Mouse (Mus musculus) heart, postnatal 4 days (tissue): Measurements from ENCODE around the gene Galnt2. TPM values are rescaled to one million over a fixed set of nuclear protein-coding genes. Genes with fewer than 3 reads are reported as not detected.

Source experiments
- DNase-seq: peaks from one replicate; pipeline ENCODE4 v3.0.0; 2021
- total RNA-seq, 2 experiments: library from RNA; stranded (reverse); gene quantifications; 2 replicates each; pipeline ENCODE4 v1.2.3; 2021

Gene Galnt2
- total RNA-seq, 2 experiments from 2014 or later, result 47.2 to 52.9 TPM

DNA sequence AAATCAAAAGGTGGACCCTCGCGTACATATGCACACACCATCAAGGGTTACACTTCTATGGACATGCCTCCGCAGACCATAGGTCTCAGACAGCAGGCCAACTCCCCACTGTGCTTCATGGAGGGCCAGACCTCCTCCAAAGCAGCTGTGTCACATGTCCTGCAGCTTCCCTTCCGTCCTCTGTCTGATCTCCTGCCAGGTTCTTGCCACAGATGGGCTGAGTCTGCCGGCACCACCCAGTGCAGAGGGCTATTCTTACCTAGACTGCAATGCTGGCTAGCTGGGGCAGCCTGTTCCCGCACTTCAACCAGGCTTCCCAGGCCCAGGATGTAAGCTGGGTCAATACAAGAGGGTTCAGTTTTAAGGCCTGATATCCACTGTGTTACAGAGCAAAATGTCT lies 144.0 kb downstream of the Galnt2 start:
- peak; percentile 45 for DNase-seq

DNA sequence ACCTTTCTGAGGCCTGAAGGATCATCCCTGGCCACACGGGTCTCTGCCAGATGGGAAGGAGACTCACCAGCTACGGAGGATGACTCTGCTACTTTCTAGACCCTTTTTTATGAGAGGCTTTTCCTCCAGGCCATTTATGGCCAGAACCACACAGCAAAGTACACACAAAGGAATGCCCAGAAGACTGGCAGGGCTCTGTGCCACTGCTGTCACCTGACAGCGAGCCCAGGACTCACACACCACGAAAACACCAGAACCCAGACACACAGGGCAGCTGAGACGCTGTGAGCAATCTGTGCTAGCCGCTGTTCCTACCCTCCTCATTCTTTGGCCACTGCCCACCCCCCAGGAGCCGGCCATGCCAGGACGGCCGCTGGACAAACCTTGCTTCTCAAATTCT lies 144.5 kb downstream of the Galnt2 start:
- DNase-seq, result peak; percentile 41

DNA sequence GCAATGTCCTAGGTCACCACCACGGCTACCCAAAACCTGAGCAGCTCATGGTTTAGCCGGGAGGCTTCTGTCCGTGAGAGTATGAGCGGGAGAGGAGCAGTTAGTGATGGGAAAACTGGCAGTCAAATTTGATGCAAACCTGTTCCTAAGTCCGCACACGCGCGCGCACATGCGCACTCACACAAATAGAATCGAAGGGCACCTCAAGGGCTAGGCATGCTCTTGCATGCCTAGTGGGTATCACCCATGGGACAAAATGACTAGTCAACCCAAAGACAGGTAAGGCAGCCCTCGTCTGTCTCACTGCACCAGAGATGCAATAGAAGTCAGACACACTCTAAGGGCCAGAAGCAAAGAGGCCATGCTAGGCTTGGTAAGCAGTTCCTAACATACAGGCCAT lies 145.2 kb downstream of the Galnt2 start:
- DNase-seq, result no peak

DNA sequence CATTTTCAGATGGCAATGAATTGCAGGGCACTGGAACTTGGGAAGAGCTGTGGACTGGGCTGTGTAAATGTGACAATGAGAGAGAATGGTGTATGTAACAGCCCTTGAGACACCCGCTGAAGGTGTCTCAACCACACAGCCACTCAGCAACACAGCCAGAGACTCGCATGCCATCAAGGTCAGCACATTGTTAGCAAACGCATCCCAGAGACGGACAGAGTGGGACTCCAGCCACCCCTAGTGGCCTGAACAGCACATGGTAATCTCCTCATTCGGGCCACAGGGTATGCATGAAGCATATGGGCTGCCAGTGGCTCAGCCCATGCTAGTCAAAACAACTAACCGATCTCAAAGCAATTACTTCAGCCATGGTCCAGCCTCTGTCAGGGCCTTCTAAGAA lies 148.1 kb downstream of the Galnt2 start:
- no peak for DNase-seq

DNA sequence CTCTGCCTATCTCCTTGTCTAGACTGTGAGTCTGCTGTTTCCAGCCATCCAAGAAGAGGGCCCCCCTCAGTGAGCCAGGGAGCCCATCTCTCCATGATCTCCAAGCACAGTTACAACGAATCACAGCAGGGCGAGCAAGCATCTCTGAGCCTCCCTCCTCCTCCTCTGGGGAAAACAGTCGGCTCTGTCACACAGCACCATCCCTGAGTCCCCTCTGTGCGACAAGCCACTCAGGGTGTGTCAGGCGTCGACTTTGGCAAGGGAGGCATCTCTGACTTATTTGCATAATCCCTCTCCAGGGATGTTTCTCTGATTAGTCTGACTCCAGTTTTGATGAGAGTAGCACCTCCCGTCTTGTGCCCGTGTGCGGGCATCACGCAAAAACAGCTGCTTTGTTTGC lies 151.0 kb downstream of the Galnt2 start:
- DNase-seq, result no peak

DNA sequence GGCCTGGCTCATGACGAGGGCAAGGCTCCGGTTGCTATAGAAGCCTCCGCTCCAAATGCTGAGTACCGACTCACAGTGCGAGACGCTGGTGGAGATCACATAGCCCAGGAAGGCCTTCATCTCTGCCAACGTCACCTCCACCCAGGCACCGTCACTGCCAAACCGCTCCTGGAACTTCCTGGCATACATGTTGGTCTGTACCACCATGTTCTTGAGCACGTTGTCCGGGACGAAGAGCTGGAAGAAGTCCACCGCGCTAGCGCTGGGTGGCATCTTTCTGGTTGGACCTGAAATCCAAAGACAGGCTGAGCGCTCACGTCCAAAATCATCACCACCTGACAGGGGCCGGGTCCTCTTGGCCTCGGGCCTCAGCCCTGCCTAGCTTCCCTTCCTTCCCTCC lies 153.1 kb downstream of the Galnt2 start:
- DNase-seq, result no peak

DNA sequence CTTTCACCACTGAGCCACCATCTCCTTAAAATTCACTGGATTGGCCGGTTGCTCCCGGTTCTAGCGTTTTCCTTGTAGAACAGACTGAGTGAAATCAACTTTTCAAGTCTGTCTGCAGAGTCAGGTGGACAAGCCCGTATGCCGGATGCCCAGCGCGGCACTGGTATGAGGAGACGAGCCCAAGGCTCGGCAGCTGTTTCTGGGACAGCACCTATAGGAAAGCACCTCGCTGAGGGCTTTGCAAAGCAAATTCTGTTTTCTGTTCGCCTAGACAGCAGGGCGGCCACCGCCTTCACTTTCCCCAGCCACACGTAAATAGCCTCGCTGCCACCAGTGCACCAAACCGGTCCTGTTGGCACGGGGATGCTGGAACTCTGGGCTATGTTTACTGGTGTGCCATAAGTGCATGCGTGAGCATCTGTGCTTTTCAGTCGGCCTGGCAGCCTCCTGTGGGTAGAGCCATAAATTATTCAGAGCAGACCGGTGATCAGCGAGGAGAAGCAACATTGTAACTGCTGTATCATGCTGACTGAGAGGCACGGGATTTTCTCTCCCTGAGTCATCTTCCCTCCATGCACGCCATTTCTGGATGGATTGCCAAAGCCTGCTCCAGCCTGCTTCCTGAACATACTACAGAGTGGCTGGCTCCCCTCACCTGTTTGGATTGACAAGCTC lies 155.2 kb downstream of the Galnt2 start:
- no peak for DNase-seq

DNA sequence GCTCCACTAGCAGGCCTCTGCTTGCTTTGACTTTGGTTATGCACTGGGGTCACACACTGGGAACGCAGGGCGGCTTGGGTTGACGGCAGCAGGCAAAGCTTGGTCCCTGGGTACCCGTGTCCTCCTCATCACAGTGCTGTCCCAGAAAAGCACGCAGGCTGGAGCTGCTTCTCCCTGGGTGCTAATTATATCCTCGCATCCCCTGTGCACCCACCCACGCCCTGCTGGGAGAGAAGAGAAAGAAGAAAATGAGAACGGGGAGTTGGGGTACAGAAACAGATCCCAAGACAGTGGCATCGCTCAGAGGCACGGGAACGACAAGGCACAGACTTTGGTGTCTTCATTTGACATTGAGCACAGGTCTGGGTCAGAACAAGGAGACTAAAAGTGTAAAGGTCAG lies 158.3 kb downstream of the Galnt2 start:
- no peak for DNase-seq

DNA sequence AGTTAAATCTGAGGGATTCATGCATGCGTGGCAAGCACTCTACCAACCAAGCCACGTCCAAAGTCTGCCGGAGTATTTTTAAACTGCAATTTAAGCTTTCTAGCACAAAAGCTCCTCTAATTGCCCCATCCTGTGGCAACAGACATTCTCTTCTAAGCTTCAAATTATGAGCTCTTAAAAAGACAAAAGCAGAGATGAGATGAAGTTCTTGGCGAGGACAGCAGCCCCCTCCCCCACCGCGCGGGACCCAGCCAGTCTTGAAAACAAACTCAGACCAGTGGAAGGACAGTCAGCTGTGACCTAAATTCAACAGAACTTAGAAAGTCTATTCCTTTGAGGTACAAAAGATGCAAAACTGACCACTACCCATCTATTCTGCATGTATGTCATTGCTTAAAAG lies 160.0 kb downstream of the Galnt2 start:
- DNase-seq, result no peak

DNA sequence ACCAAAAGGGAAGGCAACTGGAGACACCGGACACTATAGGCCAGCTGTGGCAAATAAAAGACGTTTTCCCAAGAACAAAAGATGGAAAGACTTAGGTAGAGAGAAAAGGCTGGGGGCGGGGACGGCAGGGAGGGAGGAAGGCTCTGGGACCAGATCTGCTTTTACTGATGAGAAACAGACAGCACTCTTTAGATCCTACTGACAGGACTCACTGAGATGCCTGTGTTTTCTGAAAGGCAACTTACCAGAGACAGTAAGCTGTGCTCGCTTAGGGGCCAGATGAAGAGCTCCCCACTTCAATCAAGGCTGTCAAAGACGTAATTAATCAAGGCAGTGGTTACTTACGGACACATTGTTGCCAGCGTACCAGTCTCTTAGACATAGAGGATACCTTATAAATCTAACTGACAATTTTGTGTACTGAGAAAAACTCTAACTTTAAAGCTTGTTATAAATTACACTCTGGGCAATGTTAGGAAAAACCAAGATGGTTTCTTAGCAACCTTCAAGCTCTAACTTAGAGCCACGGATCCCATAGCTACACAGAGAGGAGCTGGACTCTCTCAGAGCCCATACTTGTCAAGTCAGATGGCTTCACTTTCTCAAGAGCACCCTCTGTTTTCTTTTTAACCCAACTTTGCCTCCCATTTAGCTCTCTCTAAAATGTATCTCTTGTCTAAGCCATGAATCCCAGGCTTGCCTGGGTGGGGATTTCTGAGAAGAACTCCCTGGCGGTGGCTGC lies 161.3 kb downstream of the Galnt2 start:
- no peak for DNase-seq

DNA sequence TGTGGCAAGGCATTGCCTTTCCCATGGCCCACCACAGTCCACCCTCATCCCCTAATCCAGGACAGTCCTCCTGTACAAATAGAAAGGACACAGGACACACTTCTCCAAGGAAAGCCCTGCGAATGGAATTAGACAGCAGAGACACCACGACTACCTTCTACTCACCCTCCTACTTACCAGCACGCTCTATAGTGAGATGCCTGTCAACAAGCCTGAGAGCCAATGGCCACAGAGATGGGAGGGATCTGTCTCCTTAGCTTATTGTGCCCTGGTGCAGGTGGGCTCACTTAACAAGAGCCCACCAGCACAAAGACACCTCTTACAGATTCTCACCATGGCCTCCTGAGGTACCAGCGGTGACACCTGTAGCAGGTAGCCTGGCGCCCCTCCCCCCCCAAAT lies 161.8 kb downstream of the Galnt2 start:
- DNase-seq, result no peak

DNA sequence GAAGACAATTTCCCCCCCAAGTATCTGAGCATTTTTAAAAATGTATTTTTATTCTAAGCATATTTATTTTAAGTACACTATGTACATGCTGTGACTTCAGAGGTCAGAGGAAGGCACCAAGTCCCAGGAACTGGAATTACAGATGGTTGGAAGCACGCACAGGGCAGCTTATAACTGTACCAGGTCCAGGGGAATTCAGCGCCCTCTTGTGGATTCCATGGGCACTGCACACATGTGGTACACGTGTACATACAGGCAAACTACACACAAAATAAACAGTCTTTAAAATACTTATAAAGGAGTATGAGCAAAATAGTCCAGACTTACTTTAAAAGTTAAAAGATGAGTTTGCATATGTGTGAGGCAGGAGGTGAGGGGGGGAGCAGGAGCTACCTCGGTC lies 162.7 kb downstream of the Galnt2 start:
- DNase-seq, result no peak

DNA sequence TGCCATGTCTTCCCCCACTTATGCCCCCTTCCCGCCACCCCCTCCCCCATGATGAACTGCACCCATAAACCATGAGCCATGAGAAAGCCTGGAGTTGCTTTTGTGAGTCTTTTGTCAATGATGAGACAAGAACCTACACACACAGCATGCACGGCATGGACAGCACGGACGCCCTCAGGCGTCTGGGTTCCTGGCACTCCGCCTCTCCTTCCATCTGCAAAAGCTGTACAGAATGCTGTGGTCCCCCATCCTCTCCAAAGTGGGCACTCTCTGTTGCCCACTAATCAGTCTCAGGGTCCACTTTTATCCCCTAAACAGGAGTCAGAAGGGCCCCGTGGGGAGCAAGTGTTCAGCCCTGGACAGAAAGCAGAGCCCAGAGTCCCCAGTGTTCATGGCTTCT lies 163.8 kb downstream of the Galnt2 start:
- no peak for DNase-seq

Other genes starting within 250 kb of the Galnt2 start
- gene Abcb10, start 248.3 kb upstream of the Galnt2 start, total RNA-seq, result 10 to 100 TPM; 36.9 to 37.8 TPM
- 10 to 100 TPM; 27.5 to 29.9 TPM for gene Taf5l, start 210.0 kb upstream of the Galnt2 start, total RNA-seq
- gene Urb2, start 209.9 kb upstream of the Galnt2 start, total RNA-seq, result 10 to 100 TPM; 10.8 to 11.1 TPM
- 1 to 10 TPM; 3.0 to 3.6 TPM for gene Pgbd5, start 208.3 kb downstream of the Galnt2 start, total RNA-seq